Mouse (Mus musculus) ovary, adult 18-20 months (tissue): Measurements from ENCODE around the gene Sympk.
A peak's percentile ranks its signal among the peaks of the same experiment; 100 is the strongest.

ENCODE experiments used
- DNase-seq: peaks from one replicate; pipeline ENCODE4 v3.0.0; 2022; ENCODE audit warnings: low spot score, mixed read lengths

The Sympk gene

DNA sequence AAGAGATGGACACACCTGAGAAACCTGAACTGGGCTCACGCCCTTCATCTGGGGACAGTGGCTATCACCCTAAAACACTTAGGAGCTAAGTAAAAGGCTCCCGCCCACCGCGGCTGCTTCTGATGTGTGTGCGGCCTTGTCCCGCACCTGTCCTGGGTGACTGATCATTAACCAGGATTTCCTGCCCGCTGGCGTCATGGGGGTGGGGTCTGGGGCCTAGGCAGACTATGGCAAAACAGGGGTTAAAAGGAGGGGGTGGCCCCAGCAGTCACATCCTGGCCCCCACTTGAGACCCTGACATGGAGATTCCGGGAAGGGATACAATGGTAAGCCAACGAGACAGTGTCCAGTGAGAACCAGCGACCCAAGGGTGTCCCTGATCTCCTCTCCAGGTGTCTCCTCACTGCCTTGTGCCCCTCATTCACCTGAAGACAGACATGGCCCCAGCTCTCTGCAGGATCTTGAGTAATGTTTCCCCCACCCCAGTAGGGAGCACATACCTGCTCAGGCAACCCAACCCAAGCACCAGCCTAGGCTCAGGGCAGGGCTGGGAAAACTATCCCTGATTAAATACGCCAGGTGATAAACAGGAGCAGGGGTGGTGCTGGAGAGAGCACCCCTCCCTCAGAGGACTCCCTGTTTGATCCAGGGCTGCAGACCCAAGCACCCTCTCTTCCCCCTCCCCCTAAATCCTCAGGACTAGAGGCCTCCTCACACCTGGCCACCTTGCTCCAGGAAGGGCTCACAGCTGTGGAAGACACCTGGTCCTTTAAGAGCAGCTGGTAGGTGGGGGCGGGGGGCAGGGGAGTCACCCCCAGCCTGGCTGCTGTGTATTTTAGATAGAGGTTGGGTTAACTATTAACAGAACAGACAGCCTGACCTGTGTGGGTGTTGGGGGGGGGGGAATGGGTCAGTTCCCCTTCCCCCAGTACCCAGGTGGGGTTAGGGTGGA lies 16.9 kb upstream of the Sympk start:
- no peak for DNase-seq

- DNase-seq, result no peak
Observed at GRCm38 (mm10) chr7:19010581-19010980, 13.6 kb upstream of the Sympk start.

DNA sequence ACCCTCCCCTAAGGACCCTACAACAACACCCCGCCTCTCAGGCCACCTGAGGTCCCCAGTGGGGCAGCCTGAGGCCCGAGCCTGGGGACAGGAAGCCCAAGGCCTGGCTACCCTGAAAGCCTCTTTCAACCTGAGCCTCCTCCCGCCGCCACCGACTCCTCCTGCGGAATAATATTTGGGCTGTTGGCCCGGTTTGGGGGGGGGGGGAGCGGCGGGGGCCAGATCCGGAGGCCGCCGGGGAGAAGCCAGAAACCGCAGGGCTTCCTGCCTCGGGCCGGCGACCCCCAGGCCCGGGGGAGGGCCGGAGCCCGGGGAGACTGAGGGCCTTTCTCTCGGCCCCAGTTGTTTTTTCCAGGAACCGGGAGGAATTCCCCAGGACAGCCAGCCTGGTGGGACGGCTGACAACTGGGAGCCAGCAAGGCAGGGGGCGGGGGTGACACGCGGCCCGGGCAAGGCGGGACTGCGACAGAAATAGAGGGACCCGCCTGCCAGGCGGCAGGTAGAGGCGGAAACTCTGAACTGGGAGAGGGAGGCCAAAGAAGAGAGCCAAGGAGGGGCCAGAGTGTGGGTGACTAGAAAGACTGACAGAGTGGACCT lies 12.1 kb upstream of the Sympk start:
- DNase-seq, result no peak

GRCm38 (mm10) chr7:19012882-19013281 lies 11.3 kb upstream of the Sympk start:
- no peak for DNase-seq

GRCm38 (mm10) chr7:19014452-19014851 lies 9.7 kb upstream of the Sympk start:
- no peak for DNase-seq

DNA sequence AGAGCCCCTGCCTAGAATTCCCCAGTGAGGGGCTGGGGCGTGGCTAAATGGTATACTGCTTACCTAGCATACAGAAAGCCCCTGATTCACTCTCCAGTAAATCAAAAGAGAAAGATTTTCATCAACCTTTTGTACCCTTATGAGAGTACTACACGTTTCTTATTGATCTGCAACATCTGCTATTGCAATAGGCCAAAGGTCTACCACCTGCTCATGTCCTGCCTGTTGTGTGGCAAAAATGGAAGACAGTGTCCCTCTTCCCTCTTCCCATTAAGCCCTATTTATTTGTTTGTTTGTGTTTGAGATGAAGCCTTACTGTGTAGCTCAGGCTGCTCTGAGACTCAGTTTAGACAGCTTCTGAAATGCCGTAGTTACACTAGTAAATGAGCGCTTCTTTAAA lies 8.1 kb upstream of the Sympk start:
- DNase-seq, result no peak

GRCm38 (mm10) chr7:19017909-19018308 lies 6.3 kb upstream of the Sympk start:
- no peak for DNase-seq

GRCm38 (mm10) chr7:19021048-19021447 lies 3.1 kb upstream of the Sympk start:
- DNase-seq, result no peak

- DNase-seq, result no peak
Observed at GRCm38 (mm10) chr7:19022189-19022958, 1.8 kb upstream of the Sympk start.

- DNase-seq, result peak; percentile 48
Observed at GRCm38 (mm10) chr7:19023357-19023814, 791 bp upstream of the Sympk start, which contains the start of gene Foxa3. Gene Foxa3 (minus strand): TSS chr7:19023538.

- DNase-seq, result no peak
Observed at GRCm38 (mm10) chr7:19024581-19025255, 541 bp downstream of the Sympk start.

DNA sequence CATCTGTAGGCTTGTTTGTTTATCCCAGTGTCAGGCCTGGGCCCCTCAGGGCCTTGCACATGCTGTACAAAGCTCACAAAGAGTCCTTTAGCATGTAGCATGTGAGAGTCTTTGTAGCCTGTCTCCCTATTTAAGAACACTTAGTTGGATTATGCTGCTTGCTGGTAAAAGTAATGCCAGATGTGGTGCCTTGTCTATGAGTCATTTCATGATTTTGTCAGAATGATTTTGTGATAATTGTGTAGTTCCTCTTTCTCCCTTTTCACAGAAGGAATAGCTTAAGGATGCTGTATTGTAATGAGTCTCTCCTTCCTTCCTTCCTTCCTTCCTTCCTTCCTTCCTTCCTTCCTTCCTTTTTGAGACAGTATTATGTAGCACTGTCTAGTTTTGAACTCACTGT lies 3.9 kb downstream of the Sympk start:
- no peak for DNase-seq

DNA sequence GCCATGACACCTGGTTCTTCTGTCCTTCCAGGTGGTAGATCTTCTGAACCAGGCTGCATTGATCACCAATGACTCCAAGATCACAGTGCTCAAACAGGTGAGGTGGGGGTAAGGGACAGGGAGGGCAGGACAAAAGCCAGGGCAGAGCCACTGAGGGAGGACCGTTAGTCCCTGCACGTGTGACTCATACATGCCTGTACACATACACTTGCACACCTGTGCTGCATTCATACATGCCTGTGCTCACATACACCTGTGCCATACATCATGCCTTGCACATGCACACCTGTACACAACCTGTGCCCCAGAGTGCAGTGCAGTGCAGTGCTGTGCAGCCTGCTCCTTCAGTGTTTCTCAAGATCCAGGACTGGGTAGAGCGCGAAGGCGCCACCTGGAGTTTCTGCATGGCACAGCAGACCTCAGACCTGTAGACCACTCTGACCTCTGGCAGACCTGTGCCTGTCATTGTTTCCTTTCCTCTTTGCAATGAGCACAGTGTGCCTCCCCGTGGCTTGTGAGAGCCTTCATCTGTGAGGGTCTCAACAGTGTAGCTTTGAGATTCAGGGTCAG lies 5.0 kb downstream of the Sympk start:
- no peak for DNase-seq

GRCm38 (mm10) chr7:19031641-19032040 lies 7.5 kb downstream of the Sympk start:
- no peak for DNase-seq

DNA sequence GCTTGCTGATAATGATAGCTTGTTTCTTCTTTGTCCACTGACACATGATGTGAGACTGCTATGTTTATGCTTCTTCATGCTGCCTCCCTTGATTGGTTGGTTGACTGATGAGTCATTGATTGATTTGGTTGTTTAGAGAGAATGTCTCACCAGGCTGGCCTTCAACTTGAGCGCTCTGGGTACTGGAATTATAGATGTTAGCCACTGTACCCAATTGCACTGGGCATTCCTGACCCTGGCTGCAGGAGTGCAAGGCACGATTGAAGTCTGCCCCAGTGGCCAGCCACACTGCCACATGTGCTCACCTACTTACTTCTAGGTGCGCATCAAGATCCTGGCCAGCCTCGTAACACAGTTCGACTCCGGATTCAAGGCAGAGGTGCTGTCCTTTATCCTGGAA lies 20.4 kb downstream of the Sympk start:
- no peak for DNase-seq

- DNase-seq, result peak; percentile 61
Observed at GRCm38 (mm10) chr7:19046286-19047069, 22.3 kb downstream of the Sympk start.

DNA sequence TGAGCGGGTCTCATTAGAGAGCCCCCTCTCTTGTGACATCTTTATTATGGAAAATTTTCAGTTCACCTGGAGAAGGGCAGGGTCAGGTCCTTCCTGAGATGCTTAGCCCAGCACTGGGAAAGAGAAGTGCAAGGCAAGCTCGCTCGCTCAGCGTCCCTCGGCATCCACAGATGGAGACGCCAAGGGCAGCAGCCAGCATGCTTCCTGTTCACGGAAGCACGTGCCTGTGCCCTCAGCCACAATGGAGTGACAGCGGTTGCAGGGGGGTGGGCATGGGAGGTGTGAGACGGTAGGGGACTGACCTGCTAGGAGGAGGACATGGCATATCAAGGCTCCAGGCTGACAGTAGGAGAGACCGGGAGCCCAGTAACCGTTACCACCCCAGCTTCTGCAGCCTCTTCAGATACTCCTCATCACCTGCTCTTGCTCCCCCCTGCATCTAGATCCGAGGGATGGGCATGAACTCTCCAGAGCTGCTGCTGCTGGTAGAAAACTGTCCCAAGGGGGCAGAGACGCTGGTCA lies 23.9 kb downstream of the Sympk start:
- DNase-seq, result no peak

DNA sequence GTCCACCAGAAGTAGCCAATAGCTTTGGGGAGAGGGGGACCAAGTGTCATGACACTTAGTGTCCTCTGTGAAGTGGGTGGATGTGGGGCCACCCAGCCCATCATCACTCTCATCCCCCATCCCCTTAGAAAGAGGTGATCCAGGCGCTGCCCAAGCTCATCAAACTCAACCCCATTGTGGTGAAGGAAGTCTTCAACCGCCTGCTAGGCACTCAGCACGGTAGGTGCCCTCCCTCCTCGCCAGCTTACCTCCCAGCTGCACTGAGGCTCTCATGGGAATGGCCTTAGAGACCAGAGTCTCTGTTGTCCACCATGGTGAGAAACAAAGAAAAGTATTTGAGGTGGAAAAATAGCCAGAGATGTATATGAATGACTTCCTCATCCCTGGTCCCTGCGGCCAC lies 25.1 kb downstream of the Sympk start:
- DNase-seq, result no peak

GRCm38 (mm10) chr7:19050172-19050571 lies 26.0 kb downstream of the Sympk start:
- no peak for DNase-seq

- no peak for DNase-seq
Observed at GRCm38 (mm10) chr7:19051161-19051560, 27.0 kb downstream of the Sympk start.
